Mouse (Mus musculus) cerebellum, postnatal 4 days (tissue): ENCODE results near the gene Cped1.

ENCODE experiments used
- DNase-seq, 2 experiments: peaks; one replicate each; pipeline ENCODE4 v3.0.0; 2022; ENCODE audit warnings: low spot score in 2 of 2, mixed read lengths in 1 of 2

The Cped1 gene

GRCm38 (mm10) chr6:21985732-21986540 is at the start of gene Cped1:
Gene Cped1 (plus strand): TSS chr6:21985916.
- DNase-seq: peak in 1 of 2 experiments; percentile 26

GRCm38 (mm10) chr6:21937981-21938635 is 47.6 kb upstream of the Cped1 start:
- no peak for DNase-seq

DNA sequence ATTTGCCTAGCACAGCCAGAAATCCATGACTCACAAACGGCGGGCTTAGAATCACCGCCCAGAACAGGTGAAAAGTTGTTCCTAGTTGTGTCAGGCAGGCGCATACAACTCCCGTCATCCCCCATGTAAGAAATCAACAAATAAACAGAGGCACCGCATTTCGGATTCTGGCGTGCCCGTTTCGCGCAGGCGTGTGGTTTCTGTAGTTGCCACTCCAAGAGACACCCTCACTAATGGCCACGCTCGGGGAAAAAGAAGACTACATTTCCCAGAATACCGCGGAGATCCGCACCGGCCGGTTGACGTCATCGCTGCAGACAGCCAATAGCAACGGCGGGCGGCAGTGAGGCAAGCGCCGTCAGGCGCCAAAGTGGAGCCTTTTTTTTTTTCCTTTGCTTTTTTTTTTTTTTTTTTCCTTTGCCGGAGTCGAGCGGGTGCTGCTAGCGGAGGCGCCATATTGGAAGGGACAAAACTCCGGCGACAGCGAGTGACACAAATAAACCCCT is 36.4 kb upstream of the Cped1 start, which contains the start of gene Ing3:
Ing3 (plus strand) TSS at position 346 of the 506 bp plus-strand sequence.
- DNase-seq: peak; percentile 92 to 96

DNA sequence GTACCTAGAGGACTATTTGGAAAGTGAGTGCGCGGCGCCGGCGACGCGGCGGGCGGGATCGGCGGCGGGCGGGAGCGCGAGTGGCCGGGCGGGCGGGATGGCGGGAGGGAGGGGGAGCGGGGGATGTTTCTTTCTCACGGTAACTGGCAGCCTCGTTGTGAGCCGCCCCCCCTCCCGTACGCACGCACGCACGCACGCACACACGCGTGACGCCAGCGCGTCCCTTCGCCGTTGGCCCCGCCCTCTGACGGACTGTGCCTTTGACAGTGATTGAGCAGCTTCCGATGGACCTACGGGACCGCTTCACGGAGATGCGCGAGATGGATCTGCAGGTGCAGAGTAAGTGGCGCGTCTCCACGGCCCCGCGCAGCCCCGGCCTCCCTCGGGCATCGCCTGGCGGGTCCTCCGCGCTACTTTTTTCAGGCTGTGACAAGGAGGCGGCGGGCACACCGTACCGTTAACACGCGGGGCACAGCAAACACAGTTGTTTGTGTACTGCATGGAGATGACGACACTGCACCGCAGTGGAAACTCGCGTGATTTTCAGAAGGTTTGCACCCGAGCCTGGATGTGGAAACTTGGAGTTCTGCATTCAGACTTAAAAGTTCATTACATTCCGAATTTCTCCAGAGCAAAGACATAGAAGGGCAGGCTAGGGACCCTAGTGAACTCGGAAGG is 35.8 kb upstream of the Cped1 start:
- DNase-seq: peak; percentile 87 to 96

DNA sequence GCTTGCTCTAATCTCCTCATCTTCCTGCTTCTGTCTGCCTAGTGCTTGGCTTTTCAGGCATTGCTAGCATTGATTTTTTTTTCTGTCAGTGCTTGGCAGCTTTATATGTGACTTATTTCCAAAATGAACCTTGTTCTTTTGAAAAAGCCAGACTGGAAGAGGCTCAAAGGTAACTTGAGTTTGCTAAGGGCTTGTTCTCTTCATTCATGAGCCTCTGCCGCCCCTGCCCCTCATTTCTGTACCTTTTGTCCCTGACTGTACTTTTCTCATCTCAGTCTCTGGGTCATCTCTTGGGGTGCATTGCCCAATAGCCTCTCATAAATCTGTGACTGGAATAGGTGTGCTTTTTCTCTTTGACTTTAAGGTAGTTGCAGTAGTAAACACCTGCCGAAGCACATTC is 35.0 kb upstream of the Cped1 start:
- DNase-seq: no peak

GRCm38 (mm10) chr6:21955468-21955867 is 30.2 kb upstream of the Cped1 start:
- no peak for DNase-seq

DNA sequence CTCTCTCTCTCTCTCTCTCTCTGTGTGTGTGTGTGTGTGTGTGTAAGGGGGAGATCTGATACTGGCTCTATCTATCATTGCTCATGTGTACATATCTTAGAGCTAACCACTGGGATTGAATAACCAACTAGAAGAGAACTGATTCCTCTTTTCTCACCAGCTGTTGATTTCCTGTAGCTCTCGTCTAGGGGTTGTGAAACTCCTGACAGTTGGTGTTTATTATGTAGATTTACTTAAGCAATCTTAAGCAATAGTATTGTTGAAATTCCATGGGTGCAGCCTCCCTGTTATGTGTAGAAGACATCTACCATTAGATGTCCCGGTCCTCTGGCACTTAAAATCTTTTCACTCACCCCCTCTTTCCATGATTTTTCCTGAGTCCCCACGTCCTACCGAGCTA is 26.8 kb upstream of the Cped1 start:
- DNase-seq: no peak

DNA sequence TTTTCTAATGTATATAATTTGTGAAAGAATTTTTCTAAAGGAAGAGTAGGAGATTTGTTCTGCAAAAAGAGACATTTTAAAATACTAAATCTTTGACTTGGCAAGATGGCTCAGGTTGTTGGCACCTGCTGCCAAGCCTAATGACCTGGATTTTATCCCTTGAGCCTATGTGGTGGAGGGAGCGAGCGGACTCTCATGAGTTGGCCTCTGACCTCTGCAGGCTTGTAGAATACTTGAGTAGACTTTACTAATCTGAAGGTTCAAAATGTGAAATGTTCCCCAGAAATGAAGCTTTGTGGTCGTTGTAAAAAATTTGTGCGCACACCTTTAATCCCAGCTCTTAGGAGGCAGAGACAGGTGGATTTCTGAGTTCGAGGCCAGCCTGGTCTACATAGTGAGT is 25.8 kb upstream of the Cped1 start:
- DNase-seq: no peak

DNA sequence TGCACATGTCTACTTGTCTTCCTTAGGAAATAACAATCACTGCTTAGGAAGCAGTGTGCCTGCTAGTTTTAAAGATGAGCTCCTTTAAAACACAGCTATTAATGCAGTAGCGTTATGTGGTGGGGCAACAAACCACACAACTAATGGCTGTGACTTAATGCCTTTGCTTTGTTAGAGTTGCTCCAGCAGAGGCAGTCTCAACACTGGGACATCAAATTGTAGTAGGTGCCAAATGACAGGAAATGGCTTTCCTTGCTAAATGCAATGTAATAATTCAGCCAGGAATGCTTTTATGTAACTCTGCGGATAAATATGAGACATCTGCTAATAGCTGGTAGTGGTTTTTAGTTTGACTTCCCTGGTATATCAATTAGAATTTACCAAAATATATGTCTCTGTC is 8.2 kb upstream of the Cped1 start:
- no peak for DNase-seq

DNA sequence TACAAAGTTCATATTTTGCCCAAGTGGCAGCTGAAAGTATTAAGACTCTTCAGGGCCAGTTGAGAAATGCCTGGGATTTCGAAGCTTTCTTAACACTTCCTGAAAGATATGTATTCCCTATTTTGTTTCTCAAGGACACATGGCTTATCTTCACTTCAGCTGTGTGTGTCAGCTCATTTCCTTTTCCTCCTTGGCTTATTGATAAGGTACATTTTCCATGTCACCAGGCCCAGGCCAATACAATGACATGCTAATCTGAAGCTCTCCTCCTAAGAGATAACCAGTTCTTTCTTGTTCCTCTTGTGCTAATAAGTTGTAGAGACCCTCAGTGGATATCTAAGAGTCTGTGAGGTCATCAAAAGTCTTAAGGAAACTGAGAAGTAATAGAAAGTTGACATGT is 4.6 kb upstream of the Cped1 start:
- DNase-seq: no peak

- DNase-seq: peak in 1 of 2 experiments; percentile 26
Observed at GRCm38 (mm10) chr6:21984990-21985731, 555 bp upstream of the Cped1 start.

- no peak for DNase-seq
Observed at GRCm38 (mm10) chr6:21986660-21987331, 1.1 kb downstream of the Cped1 start.

GRCm38 (mm10) chr6:21987554-21987953 is 1.8 kb downstream of the Cped1 start:
- no peak for DNase-seq

DNA sequence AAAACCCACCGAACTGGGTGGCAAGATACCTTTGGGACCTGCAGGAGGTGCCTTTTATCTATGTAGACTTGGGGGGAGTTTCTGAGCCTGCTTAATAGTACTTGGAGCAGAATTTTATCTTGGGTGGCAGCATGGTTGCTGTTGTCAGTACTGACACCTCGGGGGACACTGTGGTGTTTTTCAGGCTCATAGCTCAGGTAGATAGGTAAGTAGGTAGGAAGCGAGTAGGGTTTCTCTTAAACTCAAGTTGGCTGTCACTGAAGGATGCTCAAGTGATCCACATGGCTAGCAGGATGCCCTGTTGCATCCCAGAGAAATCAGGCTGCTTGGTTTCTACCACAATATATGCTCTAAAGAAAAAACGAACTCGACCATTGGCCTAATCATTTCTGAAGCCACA is 2.6 kb downstream of the Cped1 start:
- no peak for DNase-seq

GRCm38 (mm10) chr6:21989081-21989480 is 3.4 kb downstream of the Cped1 start:
- no peak for DNase-seq

GRCm38 (mm10) chr6:21990181-21991135 is 4.7 kb downstream of the Cped1 start:
- DNase-seq: no peak

- DNase-seq: no peak
Observed at GRCm38 (mm10) chr6:21991151-21991550, 5.4 kb downstream of the Cped1 start.

DNA sequence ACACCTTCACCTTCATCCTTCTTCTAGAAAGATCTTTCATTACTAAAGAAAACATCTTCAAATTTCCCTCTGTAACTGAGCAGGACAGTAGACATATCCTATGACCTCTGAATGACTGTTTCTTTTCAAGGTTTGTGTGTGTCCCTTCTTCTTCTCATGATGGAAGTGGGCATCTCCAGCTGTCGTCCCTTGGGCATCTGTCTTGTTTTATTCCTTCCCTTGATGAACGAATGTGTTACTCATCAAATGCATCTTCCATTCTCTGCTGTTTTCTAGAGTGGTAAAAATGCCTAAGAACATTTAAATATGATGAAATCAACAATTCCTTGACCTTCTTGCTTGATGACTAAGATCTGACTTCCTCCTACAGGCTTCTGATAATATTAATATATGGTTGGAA is 7.4 kb downstream of the Cped1 start:
- no peak for DNase-seq

- no peak for DNase-seq
Observed at GRCm38 (mm10) chr6:21998131-21998530, 12.4 kb downstream of the Cped1 start.

GRCm38 (mm10) chr6:21999025-21999424 is 13.3 kb downstream of the Cped1 start:
- no peak for DNase-seq
